Mouse (Mus musculus): ENCODE results near the gene Itsn1.

Gene Itsn1

GRCm38 (mm10) chr16:91820299-91820698 is 91.2 kb downstream of the Itsn1 start:
- no peak for DNase-seq

GRCm38 (mm10) chr16:91822325-91822724 is 93.2 kb downstream of the Itsn1 start:
- DNase-seq: no peak

DNA sequence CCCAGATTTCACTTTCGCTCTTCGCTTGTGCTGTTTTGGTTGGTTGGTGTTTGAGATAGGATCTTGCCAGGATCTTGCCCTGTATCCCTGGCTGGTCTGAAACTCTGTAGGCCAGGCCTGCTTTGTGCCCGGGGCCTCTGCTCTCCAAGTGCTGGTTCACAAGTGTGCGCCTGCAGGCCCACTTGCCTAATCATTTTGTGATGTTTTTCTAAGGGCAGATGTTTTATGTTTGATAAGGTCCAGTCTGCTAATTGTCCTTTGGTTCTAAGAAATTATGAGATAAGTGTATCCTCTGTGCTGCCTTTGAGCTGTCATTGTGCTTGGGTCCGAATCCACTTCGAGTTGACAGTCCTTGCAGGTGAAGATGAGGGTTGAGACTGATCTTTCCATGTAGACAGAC is 93.7 kb downstream of the Itsn1 start:
- DNase-seq: no peak

DNA sequence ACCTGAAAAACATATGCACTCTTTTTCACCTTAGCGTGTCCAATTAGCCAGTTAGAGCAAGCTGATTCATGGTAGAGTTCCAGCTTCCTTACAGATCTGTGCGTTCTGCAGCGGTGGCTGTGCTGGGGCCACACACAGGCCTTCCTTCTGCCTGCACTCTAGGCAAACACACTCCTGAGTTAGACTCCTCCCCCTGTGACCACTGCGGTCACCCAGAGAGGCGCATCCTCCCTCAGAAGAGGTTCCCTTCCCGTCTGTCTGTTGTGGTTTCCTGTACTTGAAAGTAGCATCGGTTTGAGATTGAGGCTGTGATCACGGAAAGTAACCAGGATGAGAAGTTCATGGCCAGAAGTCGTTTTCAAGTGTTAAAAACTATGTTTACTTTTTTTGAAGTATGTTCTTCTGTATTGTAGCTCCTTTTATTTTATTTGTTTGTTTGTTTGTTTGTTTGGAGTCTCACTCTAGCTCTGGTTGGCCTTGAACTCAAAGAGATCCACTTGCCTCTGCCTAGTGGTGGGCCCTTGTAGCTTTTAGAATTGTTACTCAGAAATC is 96.8 kb downstream of the Itsn1 start:
- DNase-seq: no peak

DNA sequence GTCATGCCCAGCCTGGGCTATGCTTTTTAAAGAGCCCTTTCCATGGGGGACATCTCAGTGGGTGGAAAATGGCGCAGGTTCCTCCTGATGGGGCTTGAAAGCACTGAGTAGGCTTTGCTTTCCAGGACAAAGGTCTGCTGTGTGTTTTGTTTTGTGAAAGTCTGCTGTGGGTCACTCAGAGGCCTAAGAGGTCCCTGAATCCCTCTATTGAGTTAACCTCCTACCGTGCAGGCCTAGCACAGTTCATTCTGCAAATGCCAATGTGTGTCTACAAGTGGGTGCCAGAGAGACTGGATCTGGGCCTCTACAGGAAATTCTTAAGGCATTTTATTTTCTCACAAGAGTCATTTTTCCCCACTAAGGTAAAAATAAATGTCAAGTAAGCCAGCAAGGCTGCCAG is 97.8 kb downstream of the Itsn1 start:
- DNase-seq: no peak

DNA sequence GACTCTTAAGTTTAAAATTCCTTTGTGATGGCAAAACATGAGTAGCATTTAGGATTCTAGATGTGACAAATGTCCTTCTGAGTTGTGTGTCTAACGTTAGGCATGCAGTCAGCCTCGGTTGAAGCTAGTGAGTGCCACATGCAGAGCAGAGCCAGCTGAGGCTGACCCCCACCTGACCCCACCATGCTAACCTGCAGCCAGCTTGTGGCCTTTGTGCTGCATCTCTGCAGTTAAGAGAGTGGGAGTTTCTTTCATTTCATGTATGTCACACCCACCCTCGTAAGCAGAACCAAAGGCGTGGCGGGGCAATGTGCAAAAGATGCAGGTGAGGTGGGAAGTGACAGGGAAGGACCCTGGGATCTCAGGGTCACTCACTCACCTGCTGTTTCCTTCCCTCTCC is 98.4 kb downstream of the Itsn1 start:
- DNase-seq: no peak

GRCm38 (mm10) chr16:91828160-91828559 is 99.1 kb downstream of the Itsn1 start:
- no peak for DNase-seq

DNA sequence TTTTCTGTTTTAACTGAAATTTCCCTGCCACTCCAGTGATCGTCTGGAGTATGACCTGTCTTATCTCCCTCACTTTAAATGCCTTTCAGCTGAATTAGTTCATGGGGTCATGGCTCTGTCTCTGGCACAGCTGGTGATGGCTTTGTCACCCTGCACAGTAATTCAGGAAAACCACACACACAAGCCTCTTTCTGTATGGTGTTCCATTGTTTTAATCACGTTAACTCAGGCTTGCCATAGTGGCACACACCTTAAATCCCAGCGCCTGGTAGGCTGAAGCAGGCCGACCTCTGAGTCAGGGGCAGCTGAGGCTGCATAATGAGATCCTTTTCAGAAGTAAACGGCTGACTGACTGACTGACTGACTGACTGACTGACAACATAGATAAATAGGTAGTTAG is 99.5 kb downstream of the Itsn1 start:
- DNase-seq: no peak

DNA sequence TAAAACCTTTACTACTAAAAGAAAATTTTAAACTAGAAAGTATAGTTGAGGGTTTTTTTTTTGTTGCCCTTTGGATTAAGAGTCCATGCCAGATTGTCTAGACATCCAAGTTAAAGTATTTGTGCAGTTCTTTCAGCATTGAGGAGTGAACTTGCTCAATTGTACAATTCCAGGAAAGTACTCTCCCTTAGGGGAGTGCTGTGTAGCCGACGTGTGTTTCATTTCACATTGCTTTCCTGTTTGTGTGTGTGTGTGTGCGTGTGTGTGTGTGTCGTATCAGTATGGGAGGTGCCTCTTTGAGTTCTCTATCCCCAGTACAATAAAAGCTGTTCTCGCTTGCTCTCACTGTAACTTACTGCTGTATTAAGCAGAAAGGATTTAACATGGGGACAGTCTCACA is 100.0 kb downstream of the Itsn1 start:
- DNase-seq: no peak

- DNase-seq: no peak
Measured at GRCm38 (mm10) chr16:91830260-91830659, 101.2 kb downstream of the Itsn1 start.

DNA sequence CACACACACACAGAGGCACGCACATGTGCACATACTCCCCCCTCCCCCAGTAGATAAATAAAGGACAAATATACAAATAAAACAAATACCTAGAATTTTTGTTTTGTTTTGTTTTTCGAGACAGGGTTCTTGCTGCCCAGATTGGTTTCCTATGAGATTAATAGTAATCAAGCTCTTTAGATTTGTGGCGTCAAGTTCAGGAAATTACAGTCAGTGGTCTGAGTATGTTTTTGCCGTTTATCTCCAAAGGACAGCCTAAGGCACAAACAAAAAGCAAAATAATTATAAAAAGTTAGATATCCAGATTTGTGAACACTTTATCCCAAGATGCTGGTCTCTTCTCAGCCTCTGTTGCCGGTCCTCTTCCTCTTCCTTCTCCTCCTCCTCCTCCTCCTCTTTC is 104.0 kb downstream of the Itsn1 start:
- DNase-seq: no peak

- DNase-seq: no peak
Measured at GRCm38 (mm10) chr16:91833558-91833957, 104.5 kb downstream of the Itsn1 start.

- no peak for DNase-seq
Measured at GRCm38 (mm10) chr16:91833981-91834380, 104.9 kb downstream of the Itsn1 start.

DNA sequence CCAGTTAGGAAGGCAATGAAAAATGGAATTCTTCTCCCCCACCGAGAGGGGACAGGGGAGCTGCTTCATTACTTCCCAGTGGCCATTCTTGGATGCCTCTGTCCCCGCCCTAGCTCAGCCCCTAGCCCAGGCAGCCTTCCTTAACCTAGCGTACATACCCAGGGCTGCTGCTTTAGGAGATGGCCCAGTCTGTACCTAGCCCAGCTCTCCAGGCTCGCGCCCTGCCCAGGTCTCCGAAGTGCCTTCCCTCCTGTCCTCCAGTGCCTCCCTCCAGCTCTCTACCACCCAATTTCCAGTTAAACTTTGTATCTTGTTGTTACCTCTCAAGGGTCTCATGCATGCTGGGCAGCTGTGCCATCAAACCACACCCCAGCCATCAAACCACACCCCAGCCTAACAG is 106.7 kb downstream of the Itsn1 start:
- no peak for DNase-seq

GRCm38 (mm10) chr16:91836592-91837557 is 107.8 kb downstream of the Itsn1 start:
- DNase-seq: no peak

GRCm38 (mm10) chr16:91837558-91838041 is 108.5 kb downstream of the Itsn1 start:
- no peak for DNase-seq

DNA sequence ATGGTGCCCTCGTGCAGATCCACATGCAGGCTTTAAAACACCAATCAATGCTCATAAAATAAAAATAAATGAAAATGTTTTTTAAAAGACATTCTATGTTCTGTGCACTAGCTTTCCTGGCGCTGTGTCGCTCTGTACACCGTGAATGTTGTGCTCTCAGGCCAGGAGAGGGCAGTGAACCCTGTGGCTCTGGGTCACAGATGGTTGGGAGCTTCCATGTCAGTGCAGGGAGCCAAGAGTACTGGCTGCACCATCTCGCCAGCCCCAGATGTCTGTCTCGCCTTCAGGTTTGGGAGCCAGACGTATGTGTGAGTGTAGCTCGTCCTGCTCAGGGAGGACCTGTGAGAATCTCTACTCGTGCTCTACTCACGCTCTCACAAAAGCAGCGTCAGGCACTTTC is 109.7 kb downstream of the Itsn1 start:
- no peak for DNase-seq

- DNase-seq: no peak
Measured at GRCm38 (mm10) chr16:91839462-91839861, 110.4 kb downstream of the Itsn1 start.

- no peak for DNase-seq
Measured at GRCm38 (mm10) chr16:91841026-91841630, 112.0 kb downstream of the Itsn1 start.

DNA sequence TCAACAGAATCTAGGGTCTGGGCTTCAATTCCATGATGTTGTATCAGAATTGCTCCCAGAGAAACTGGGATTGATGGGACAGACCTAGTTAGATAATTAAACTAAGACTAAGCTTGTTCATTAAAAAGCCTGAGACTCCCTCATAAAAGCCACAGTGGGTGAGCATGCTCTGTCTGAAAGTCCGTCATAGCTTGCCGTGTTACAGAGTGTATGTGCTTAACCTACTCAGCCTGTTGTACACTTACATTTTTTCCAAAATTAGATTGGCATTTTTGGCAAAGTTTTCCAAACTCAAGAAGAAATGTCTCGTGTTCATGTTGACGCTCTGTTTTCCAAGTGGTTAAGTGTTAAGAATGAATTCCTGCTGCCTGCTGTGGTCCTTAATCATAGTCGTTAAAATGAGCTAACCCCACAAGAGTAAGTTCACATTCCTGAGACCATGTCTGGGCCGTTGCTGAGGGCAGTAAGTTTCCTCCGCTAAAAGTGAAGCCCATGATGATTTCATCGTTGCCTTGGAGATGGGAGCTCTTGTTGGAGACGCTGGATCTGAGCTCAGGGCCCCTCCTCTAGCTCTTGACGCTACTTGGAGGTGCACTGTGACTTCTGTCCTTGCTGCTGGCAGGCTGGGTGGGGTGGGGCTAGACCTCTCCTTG is 117.1 kb downstream of the Itsn1 start:
- DNase-seq: no peak

GRCm38 (mm10) chr16:91847525-91848225 is 118.6 kb downstream of the Itsn1 start:
- no peak for DNase-seq

DNA sequence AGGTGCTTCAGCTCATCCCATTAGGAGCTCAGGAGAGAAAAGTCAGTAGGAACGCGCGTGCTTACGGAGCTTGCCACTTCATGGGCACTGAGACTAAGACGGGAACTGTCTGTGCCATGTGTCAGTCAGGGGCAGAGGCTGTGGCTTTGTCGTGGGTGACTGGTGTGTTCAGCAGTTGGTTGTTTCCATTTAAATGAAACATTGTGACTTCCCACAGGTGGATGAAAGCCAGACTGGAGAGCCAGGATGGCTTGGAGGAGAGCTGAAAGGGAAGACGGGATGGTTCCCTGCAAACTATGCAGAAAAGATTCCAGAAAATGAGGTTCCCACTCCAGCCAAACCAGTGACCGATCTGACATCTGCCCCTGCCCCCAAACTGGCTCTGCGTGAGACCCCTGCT is 119.4 kb downstream of the Itsn1 start:
- DNase-seq: no peak

All from right cerebral cortex, postnatal 25 days (tissue).